Mouse (Mus musculus) gastrocnemius, adult 2 months (tissue): Measurements from ENCODE around the gene Tmem190. TPM values are rescaled to one million over a fixed set of nuclear protein-coding genes. Genes with fewer than 3 reads are reported as not detected.

Source experiments
- DNase-seq: peaks from one replicate; pipeline ENCODE4 v3.0.0; 2022
- H3K27ac ChIP-seq: fragments of 200-600 bp; 2 replicates; pipeline ENCODE4 v1.8.1; 2022; ENCODE audit warnings: mild to moderate bottlenecking
- H3K4me3 ChIP-seq: fragments of 200-600 bp; 2 replicates; pipeline ENCODE4 v1.8.1; 2022; ENCODE audit warnings: mild to moderate bottlenecking, moderate library complexity
- CTCF ChIP-seq: fragments of 200-600 bp; IDR thresholded peaks from 2 replicates; pipeline ENCODE4 v1.8.1; 2022; ENCODE audit warnings: antibody characterized with exemption, mild to moderate bottlenecking, moderate library complexity
- intact Hi-C: fragments of 180-260 bp; cut with DNase I; formaldehyde crosslinking; loops from one replicate; pipeline ENCODE4 v1.15.1; 2025
- total RNA-seq, 2 experiments: library from RNA; stranded (reverse); gene quantifications; 2 replicates each; pipeline ENCODE4 v1.2.3; 2021

Tmem190 gene
- total RNA-seq, 2 experiments from 2014 or later = not detected

DNA sequence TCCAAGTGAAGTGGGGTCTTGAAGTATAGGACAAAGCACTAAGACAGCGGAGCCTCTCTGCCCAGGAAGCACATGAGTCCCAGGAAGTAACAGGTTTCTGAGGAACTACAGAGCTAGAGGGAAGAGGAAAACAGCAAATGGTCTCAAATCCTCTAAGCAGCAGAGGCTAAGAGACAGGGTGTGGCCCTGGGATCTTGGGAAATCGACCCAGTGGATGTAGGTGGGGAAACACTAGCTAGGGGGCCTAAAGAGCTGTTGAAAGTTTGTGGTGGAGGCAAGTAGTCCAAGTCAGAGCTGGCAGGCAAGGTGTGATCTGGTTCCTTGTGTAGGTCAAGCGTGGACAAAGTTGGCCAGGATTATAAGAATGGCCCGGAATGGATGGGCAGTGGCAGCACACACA lies 34.4 kb upstream of the Tmem190 start:
- no peak for TF ChIP-seq CTCF

DNA sequence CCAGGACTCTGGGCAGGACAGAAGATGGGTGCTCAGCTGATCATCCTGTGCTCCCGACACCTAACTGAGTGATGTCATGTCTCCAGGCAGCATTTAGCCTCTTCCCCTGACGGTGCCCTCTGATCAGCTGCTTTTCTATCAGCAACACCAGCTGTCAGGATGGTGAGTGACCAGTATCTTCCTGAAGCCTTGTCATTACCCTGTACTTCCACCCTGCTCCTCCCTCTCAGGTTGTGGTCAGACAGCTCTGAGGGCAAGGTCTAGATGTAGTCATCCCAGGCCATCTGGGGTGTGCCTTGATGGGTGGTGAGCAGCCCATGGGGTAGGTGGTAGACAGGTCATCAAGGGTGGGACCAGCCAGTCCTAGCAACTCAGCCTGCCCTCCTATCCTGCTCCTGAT lies 33.6 kb upstream of the Tmem190 start:
- intact Hi-C loops = no loop called here
- no peak for TF ChIP-seq CTCF
- H3K4me3 ChIP-seq = no peak overlapping the region
- H3K27ac ChIP-seq = no peak overlapping the region
- no peak for DNase-seq

More for the DNA sequence above, 34.4 kb upstream of the Tmem190 start:
- DNase-seq = no peak
- intact Hi-C loops = no loop called here
- no peak overlapping the region for H3K4me3 ChIP-seq
- no peak overlapping the region for H3K27ac ChIP-seq

DNA sequence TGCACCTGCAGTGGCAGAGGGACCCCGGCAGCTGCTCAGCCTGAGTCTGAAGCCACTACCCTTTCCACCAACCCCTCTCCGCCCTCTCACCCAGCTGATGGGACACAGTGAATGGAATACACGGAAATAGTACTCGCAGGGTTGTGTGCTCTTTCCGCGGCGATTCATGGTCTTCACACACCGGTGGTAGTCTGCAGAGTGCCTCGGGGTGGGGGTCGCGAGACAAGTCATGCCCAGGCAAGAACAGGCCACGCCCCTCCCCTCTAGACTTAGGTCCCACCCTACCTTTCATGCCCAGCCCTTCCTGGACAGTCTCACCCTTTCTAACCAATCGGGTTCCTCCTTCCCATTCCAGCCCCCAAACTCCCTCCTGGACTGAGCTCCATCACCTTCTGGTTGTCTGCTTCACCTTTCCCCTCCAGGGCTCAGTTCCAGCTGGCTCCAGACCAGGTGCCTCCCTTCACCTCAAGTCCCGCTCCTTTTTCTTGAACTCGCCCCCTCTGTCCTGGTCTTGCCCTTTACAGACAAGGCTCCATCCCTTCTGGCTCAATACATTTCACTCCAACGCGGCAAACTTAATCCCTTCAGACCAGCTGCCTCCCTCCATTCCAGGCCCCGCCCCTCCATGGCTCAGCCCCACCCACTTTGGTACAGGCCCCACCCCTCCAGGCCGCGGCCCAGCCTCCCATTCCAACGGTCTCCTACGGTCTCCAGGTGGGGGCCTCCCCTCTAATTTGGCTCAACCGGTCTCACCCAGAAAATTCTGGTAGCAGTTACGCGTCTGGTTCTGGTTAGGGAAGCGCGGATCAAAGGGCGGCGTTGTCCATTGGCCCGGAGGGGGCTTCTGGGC lies 30.5 kb upstream of the Tmem190 start:
- Histone ChIP-seq H3K4me3 (peak overlapping the region; percentile 61), H3K27ac (no peak overlapping the region)
- DNase-seq = no peak
- no peak for TF ChIP-seq CTCF
- intact Hi-C loops = no loop called here

DNA sequence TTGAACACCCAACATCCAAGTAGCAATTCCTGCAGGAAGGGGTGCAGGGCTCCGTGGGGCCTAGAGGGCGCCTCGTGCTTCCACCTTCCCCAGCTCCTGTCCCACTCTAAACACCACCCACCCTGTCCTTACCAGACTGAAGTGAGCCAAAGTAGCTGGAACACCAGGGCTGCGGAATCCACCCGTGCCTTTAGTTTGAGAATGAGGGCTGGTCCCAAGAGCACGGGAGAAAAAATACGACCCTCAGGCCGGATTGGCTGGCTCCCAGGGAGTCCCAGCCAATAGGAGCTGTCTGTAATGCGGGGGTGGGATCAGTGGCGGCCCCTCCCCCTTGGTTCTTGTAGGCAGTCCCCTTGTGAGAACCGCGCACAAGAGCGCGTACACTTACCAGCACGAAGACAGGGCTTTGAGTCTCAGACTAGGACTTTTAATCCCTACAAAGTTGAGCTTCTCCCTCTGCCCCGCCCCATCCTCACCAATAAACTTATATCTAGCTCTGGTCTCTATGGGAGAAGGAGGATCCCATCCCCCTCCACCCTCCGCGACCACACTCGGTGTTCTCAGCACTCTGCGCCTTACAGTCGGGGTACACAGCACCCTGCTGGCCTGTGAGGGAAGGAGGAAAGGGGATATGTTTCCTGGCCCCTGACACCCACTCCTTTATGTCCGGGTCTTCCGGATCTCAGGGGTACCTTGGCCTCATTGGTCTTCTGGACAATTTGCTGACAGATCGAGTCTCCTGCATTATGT lies 29.7 kb upstream of the Tmem190 start, which contains the start of gene Cox6b2:
Gene Cox6b2 (minus strand): TSS at position 274 of the 750 bp plus-strand sequence.
- TF ChIP-seq CTCF = no peak
- Histone ChIP-seq H3K27ac (no peak within 1 kb of the TSS), H3K4me3 (peak within 1 kb of the TSS; percentile 61)
- DNase-seq = peak; percentile 62
- intact Hi-C loops = no loop called here

DNA sequence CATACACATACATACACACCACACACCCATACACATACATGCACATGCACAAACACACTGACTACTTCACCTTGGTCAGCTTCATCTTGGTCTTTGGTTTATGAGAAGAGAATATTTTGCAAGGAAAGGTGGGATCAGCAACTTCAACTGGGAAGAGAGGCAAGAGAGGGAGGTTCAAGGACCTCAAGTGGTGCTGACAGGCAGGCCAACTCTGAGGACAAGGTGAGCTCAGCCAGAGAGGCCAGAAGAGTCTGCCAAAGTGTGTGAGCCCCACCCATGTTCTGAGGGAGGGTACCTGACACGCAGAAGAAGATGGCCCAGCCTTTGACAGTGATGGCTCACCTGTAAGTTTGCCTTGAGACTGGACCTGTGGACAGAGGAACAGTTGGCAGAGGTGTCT lies 23.1 kb upstream of the Tmem190 start:
- no peak overlapping the region for H3K27ac ChIP-seq
- no peak for TF ChIP-seq CTCF
- no peak overlapping the region for H3K4me3 ChIP-seq
- DNase-seq = no peak
- intact Hi-C loops = no loop called here

DNA sequence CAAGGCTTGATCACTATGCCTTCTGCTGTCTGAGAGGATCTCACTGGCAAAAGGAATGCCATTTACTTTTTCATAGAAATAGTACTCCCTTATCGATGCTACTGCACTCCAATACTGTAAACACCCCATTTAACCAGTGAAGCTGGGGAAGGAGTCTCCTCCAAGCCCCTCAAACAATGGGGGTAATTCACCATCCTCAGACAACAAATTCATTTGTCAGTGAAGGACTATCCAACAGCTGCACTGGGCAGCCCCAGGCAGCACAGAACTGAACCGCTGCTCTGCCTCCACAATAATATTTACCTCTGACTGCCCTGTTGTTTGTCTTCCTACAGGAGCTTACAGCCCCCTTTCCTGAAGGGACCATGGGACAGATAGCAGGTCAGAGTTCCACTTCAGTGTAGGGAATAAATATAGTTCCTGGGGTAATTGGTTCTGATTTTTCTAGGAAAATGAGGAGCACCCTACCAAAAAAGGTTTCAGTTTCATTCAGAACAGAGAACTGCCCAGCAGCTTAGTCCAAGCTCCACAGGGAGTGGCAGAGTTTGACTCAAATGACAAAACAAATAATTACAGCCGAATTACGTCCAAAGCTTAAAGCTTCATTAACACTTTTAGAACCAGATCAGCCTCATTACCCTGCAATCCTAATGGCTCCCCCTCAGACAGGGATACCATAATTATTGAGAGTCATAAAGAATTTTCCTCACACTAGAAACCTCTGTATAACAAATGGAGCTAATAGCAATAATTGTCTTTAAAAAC lies 17.6 kb upstream of the Tmem190 start:
- Histone ChIP-seq H3K4me3 (no peak overlapping the region), H3K27ac (no peak overlapping the region; the same call in 1 of the 2 replicates)
- no peak for TF ChIP-seq CTCF
- DNase-seq = no peak
- intact Hi-C loops = no loop called here

DNA sequence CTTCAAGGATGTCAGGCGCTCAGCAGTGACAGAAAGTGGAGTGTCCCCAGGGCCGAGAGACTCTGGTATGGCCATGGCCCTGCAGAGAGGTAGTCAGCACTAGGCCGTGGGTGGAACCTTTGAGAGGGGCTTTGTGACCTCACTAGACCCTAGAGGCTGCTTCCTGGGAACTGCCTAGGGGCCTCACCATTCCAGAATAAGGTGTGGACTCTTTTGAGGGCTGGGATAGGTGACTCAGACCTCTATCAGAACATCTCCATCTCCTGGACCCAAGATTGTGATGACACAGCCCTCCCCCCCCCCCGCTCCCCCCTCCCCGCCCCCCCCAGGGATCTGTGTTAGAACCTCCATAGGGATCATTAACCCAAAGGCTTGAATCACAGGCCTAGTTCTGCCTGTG lies 11.5 kb upstream of the Tmem190 start, which contains the start of gene Fam71e2:
Gene Fam71e2 (minus strand): TSS at position 101 of the 400 bp plus-strand sequence.
- Histone ChIP-seq H3K27ac (no peak within 1 kb of the TSS), H3K4me3 (no peak within 1 kb of the TSS)
- intact Hi-C loops = no loop called here
- no peak for TF ChIP-seq CTCF
- no peak for DNase-seq

DNA sequence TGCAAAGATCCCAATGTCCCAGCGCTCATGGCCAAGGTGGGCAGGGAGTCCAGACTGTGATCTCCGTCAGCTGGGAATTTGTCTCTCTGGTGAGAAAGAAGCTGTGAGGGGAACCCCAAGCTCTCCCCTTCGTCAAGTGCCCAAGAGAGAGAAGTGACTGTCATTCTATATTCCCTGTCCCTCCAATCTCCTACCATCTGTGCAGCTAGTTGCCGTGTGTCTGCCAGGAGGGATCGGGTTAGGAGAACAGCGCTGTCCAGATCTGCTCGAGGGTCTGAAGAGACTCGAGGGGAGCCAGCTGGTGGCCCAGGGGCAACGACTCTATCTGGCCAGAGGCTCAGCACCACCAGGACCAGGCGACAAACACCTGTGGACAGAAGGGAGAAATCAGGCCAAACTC lies 6.6 kb upstream of the Tmem190 start:
- no peak for TF ChIP-seq CTCF
- intact Hi-C loops = no loop called here
- no peak for DNase-seq
- Histone ChIP-seq H3K4me3 (no peak overlapping the region), H3K27ac (no peak overlapping the region)

DNA sequence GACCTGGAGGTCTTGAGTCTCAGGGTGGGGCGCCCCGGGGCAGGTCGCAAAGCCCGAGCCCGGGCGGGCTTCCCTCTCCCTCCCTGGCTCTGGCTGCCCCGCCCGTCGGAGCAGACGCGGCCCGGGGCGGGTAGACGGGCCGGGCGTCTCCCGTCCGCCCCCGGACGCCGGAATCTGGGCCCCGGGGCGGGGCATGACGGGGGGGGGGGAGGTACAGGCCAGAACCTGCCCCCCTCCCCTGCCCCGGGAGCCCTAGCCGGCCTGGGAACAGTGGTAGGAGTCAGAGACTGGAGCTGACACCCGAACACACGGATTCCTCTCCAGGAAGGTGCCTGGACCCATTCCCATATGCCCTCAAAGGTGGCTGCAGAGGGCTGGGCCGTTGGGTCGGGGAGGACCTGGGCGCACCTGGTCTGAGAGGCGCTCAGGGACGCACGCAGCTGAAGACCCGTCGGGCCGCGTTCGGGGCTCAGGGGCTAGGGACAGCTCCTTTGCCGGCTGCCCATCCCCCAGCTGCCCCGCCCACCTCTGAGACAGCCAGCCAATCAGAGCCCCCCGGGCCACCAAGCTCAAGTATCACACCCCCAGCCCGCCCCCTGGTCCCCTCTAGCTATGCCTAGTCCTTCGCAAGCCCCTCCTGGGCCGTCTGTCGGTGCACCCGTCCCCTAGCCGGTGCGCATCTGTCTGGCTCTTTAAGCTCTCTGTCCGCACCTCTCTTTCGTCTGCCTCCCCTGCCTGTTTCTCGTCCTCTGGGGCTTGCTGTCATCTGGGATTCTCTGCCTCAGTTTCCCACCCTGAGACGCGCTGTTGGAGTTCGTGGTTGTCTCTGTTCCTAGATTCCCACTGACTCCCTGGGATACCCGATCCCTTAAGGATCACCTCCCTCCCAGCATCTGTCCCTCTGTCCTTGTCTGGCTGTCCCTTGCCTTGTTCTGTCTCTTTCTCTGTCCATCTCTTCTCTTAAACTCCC lies 5.6 kb upstream of the Tmem190 start:
- no peak for TF ChIP-seq CTCF
- peak; percentile 72 for DNase-seq
- peak overlapping the region; percentile 56 for H3K27ac ChIP-seq
- H3K4me3 ChIP-seq = peak overlapping the region; percentile 75
- intact Hi-C loops = no loop called here

DNA sequence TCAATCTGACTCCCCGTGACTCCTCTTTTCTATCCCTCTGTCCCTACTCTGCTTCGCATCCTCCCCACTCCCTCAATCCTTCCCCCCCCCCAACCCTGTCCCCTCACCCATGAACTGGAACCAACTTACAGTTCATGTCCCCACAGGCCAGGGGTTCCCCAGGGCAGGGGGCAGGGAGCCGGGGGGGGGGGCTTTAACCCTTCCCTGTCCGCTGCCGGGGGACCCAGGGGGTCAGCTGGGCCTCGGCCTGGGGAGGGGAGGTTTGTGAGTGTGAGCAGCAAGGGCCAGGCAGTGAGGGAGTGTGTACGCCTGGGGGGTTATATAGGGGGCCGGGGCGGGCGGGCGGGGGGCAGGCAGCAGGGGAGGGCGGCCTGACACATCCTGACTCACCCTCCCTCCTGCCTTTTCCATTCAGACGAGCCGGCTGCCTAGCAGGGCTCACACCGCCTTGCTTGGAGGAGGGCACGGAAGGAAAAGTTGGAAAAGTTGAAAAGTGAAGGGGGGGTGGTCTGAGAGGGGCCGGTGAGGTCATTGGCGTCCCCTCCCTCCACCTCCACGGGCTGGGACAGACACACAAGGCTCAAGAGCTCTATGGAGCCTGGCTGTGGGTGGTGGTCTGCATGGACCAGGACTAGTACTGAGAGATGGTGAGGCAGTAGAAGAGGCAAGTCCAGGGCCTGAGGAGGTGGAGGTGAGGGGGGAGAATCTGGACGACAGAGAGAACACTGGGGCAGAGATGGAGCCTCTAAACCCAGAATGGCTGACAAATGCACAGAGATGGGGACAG lies 4.7 kb upstream of the Tmem190 start:
- TF ChIP-seq CTCF = no peak
- intact Hi-C loops = no loop called here
- Histone ChIP-seq H3K27ac (no peak overlapping the region), H3K4me3 (no peak overlapping the region)
- DNase-seq = no peak

DNA sequence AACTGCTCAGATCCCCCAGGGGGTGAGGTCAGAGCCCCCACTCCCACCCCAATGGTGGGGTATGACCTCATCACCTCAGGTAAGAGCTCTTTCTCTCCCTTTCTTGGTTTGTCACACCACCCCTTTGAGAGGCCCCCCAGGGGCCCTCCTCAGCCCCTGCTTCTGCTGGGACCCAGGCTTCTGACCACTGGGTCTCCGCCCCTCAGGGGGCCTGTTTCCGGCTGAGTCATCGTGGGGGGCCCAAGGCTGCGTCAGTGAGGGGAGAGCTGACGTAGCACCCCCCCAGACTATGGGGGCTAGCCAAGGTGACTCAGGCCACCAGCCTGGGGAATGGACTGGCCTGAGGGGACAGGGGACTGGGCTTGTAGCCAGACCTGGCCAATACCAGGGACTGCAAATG lies 2.8 kb upstream of the Tmem190 start:
- no peak for DNase-seq
- intact Hi-C loops = no loop called here
- H3K4me3 ChIP-seq = no peak overlapping the region
- H3K27ac ChIP-seq = no peak overlapping the region
- TF ChIP-seq CTCF = no peak
